Mouse (Mus musculus): Measurements from ENCODE around the gene Tagap.

DNA sequence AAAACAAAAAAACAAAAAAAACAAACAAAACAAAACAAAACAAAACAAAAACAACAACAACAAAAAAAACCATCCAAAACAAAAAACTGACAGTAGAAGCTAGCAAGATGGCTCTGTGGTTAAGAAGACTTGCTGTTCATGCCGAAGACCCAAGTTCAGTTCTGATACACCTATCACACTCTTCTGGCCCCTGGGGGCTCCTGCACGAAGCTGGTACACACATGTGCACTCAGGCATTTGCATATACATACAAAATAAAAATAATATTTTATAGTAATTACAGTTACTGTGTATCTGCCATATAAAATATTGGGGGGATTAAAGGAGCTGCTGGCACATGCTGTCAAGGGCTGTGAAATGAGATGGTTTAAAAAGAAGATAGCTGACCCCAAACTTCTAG, 24.3 kb upstream of the Tagap start:
- no peak for TF ChIP-seq CTCF (IDR thresholded peaks at IDR 0.05; ENCODE audit: control insufficient read depth, insufficient read depth, insufficient read length)
- no peak for TF ChIP-seq MAX (IDR thresholded peaks at IDR 0.05)
- no peak for TF ChIP-seq MYOG (IDR thresholded peaks at IDR 0.05; ENCODE audit: control insufficient read depth, extremely low read depth, insufficient read length)
- no peak for TF ChIP-seq MYOD1 (IDR thresholded peaks at IDR 0.05; ENCODE audit: control insufficient read depth, insufficient read length, low read depth)
- no peak for TF ChIP-seq CEBPB (IDR thresholded peaks at IDR 0.05; ENCODE audit: low read depth)
- no peak for TF ChIP-seq USF1 (IDR thresholded peaks at IDR 0.05; ENCODE audit: low read depth)

All from C2C12 (cell line).